Mouse (Mus musculus) heart, postnatal 0 days (tissue): Measurements from ENCODE around the gene Sez6. TPM values are rescaled to one million over a fixed set of nuclear protein-coding genes. Genes with fewer than 3 reads are reported as not detected.

Experiments
- ATAC-seq: fragments of 200-750 bp; cut with Nextera tagmentation; 2 replicates; pipeline ENCODE4 v1.8.0; 2017; ENCODE audit warnings: low read depth, moderate number of reproducible peaks, moderate library complexity; ENCODE audit not compliant: insufficient read depth
- DNase-seq: peaks from one replicate; pipeline ENCODE4 v3.0.0-alpha.2; 2016; ENCODE audit warnings: low spot score
- H3K27ac ChIP-seq: fragments of 300-500 bp; sonication (generic); 2 replicates; pipeline ENCODE4 v1.5.1; 2014; ENCODE audit warnings: low read depth, mild to moderate bottlenecking
- H3K27me3 ChIP-seq: fragments of 300-500 bp; sonication (generic); 2 replicates; pipeline ENCODE4 v1.6.1; 2014; ENCODE audit warnings: low read length, mixed read lengths; ENCODE audit not compliant: control insufficient read depth, insufficient read depth
- H3K36me3 ChIP-seq: fragments of 300-500 bp; sonication (generic); replicated peaks from 2 replicates; pipeline ENCODE4 v1.6.1; 2014; ENCODE audit warnings: low read length, mixed read lengths; ENCODE audit not compliant: control insufficient read depth, insufficient read depth
- H3K4me1 ChIP-seq: fragments of 300-500 bp; sonication (generic); 2 replicates; pipeline ENCODE4 v1.6.1; 2014; ENCODE audit warnings: antibody characterized with exemption; ENCODE audit not compliant: control insufficient read depth, insufficient read depth
- H3K4me2 ChIP-seq: fragments of 300-500 bp; sonication (generic); 2 replicates; pipeline ENCODE4 v1.6.1; 2014; ENCODE audit warnings: low read depth, mild to moderate bottlenecking, low read length, moderate library complexity
- H3K4me3 ChIP-seq: fragments of 300-500 bp; sonication (generic); 2 replicates; pipeline ENCODE4 v1.5.1; 2014; ENCODE audit warnings: low read depth, low read length
- H3K9ac ChIP-seq: fragments of 300-500 bp; sonication (generic); replicated peaks from 2 replicates; pipeline ENCODE4 v1.6.1; 2014; ENCODE audit warnings: low read depth, low read length, mixed read lengths
- H3K9me3 ChIP-seq: fragments of 300-500 bp; sonication (generic); replicated peaks from 2 replicates; pipeline ENCODE4 v1.6.1; 2016; ENCODE audit warnings: low read length; ENCODE audit not compliant: control insufficient read depth
- CTCF ChIP-seq: IDR thresholded peaks from 2 replicates; pipeline ENCODE4 v1.5.1; 2016; ENCODE audit warnings: antibody characterized with exemption, control low read depth, low read depth
- EP300 ChIP-seq: IDR thresholded peaks from 2 replicates; pipeline ENCODE4 v1.6.1; 2016; ENCODE audit warnings: antibody characterized with exemption, low read depth
- WGBS: fragments of 180-500 bp; shearing (Covaris S2); extraction: QIAGEN DNeasy Blood & Tissue Kit; methylation state at CpG from one replicate; pipeline ENCODE4 v1.1.7; 2014; 5-methylcytosine and 5-hydroxymethylcytosine counted together
- polyA plus RNA-seq: library from polyadenylated mRNA; unstranded; fragments of >200 nt; fragmentation: Nextera tagmentation; extraction: Ambion mirVana; gene quantifications from 2 replicates; pipeline ENCODE4 v1.2.1, GENCODE M21; 2015
- total RNA-seq: library from RNA; depleted of rRNA; stranded (reverse); fragments of >200 nt; gene quantifications from 2 replicates; pipeline ENCODE4 v1.2.3, GENCODE M21; 2014; ENCODE audit warnings: low replicate concordance

The Sez6 gene
- total and polyA plus RNA-seq, 2 experiments from 2014 or later = not detected

DNA sequence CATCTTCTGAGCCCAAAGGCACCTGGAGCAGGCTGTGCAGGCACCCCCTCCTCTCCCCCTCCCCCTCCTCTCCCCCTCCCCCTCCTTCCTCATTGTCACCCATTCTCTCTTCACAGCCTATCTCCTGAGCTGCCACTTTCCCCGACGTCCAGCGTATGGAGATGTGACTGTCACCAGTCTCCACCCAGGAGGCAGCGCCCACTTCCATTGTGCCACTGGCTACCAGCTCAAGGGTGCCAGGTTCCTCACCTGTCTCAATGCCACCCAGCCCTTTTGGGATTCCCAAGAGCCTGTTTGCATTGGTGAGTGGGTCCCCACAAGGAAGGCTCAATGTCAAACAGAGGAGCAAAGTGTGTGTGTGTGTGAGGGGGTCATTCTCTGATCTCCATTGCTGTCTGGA, 38.2 kb downstream of the Sez6 start:
- 45% methylated on average over 4 of the region's 4 CpGs for WGBS
- peaks cover 13% of the 10 kb centered on the region; the same call in 1 of the 2 replicates for H3K27me3 ChIP-seq
- no peaks in the 10 kb centered on the region for H3K36me3 ChIP-seq
- no peak for ATAC-seq
- no peak for DNase-seq
- no peak for TF ChIP-seq EP300
- no peak for TF ChIP-seq CTCF
- no peak overlapping the region for H3K4me2 ChIP-seq
- no peak overlapping the region for H3K4me3 ChIP-seq
- H3K9ac ChIP-seq = no peak overlapping the region
- H3K9me3 ChIP-seq = no peaks in the 10 kb centered on the region
- no peaks in the 10 kb centered on the region for H3K4me1 ChIP-seq
- H3K27ac ChIP-seq = no peak overlapping the region

DNA sequence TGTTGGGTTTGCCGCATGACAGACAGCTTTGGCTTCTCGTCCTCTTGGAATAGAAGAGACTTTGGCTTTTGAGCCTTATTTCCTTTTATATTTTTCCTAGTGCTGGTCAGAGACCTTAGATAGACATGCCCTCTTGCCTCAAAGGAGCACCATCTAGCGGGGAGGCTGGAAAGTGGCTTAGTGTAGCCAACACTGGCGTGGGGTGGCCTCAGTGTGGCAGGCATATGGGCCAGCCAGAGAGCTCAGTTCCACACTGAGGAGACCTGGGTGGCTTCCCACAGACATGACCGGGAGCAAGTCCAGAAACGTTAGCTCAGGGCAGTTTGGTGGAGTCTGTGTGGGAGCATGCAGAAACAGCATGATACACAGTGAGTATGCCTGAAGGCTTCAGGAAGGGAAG, 40.1 kb downstream of the Sez6 start:
- TF ChIP-seq CTCF (no peak), EP300 (no peak)
- H3K4me2 ChIP-seq = no peak overlapping the region
- WGBS = 77% methylated on average over 6 of the region's 6 CpGs
- peaks cover 16% of the 10 kb centered on the region; the same call in 1 of the 2 replicates for H3K27me3 ChIP-seq
- H3K9ac ChIP-seq = no peak overlapping the region
- H3K27ac ChIP-seq = no peak overlapping the region
- DNase-seq = no peak
- no peaks in the 10 kb centered on the region for H3K9me3 ChIP-seq
- H3K4me1 ChIP-seq = no peaks in the 10 kb centered on the region
- no peak for ATAC-seq
- no peaks in the 10 kb centered on the region for H3K36me3 ChIP-seq
- no peak overlapping the region for H3K4me3 ChIP-seq

GRCm38 (mm10) chr11:77973520-77973919, 42.9 kb downstream of the Sez6 start:
- no peak overlapping the region for H3K27ac ChIP-seq
- no peak overlapping the region for H3K4me2 ChIP-seq
- no peaks in the 10 kb centered on the region for H3K9me3 ChIP-seq
- H3K4me1 ChIP-seq = no peaks in the 10 kb centered on the region
- DNase-seq (no peak), ATAC-seq (no peak)
- H3K4me3 ChIP-seq = no peak overlapping the region
- no peak overlapping the region for H3K9ac ChIP-seq
- H3K36me3 ChIP-seq = no peaks in the 10 kb centered on the region
- H3K27me3 ChIP-seq = peaks cover 22% of the 10 kb centered on the region; the same call in 1 of the 2 replicates
- WGBS = 75% methylated on average over 7 of the region's 7 CpGs
- TF ChIP-seq CTCF (no peak), EP300 (no peak)

DNA sequence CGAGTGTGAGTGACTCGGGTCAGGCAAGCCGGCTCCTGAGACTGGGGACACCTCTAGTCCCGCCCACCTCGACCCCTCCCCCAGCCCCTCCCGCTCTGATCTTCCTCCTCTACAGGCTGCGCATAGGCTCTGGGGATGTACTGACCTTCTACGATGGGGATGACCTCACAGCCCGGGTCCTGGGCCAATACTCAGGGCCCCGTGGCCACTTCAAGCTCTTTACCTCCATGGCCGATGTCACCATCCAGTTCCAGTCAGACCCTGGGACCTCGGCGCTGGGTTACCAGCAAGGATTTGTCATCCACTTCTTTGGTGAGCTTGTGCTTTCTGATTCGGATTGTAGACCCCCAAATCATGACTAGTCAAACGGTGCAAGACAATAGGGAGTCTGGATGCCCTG, 43.7 kb downstream of the Sez6 start:
- H3K36me3 ChIP-seq = no peaks in the 10 kb centered on the region
- H3K27ac ChIP-seq = no peak overlapping the region
- no peak for DNase-seq
- H3K9ac ChIP-seq = no peak overlapping the region
- peaks cover 22% of the 10 kb centered on the region; the same call in 1 of the 2 replicates for H3K27me3 ChIP-seq
- no peaks in the 10 kb centered on the region for H3K9me3 ChIP-seq
- 36% methylated on average over 15 of the region's 15 CpGs for WGBS
- no peak overlapping the region for H3K4me3 ChIP-seq
- H3K4me2 ChIP-seq = no peak overlapping the region
- no peaks in the 10 kb centered on the region for H3K4me1 ChIP-seq
- no peak for ATAC-seq
- TF ChIP-seq EP300 (no peak), CTCF (no peak)

GRCm38 (mm10) chr11:77975873-77976272, 45.3 kb downstream of the Sez6 start:
- H3K27ac ChIP-seq = no peak overlapping the region
- no peak overlapping the region for H3K9ac ChIP-seq
- 23% methylated on average over 4 of the region's 4 CpGs for WGBS
- no peaks in the 10 kb centered on the region for H3K9me3 ChIP-seq
- no peaks in the 10 kb centered on the region for H3K4me1 ChIP-seq
- no peak overlapping the region for H3K4me3 ChIP-seq
- no peak for DNase-seq
- TF ChIP-seq EP300 (no peak), CTCF (no peak)
- ATAC-seq = no peak
- peaks cover 22% of the 10 kb centered on the region; the same call in 1 of the 2 replicates for H3K27me3 ChIP-seq
- H3K36me3 ChIP-seq = no peaks in the 10 kb centered on the region
- H3K4me2 ChIP-seq = no peak overlapping the region

DNA sequence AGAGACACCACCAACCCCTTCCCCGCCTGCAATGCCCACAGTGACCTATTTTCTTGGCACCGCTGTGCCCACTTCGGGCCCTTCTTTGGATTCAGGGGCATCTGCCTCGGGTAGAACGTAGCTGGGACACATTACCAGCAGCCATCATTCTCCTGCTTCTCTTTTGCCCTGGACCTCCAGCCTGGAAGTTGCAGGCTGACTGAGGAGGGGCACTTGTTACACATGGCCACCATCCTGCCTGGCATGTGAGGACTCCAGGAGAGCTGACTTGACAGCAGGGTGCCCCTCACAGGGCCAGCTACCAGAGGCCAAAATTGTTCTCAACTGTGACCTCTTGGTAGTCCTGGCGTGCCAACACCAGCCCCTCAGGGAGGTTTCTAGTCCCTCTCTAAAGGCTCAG, 47.6 kb downstream of the Sez6 start:
- ATAC-seq = no peak
- no peak for TF ChIP-seq CTCF
- TF ChIP-seq EP300 = no peak
- no peak for DNase-seq
- Histone ChIP-seq H3K4me3 (no peak overlapping the region), H3K27ac (no peak overlapping the region), H3K9ac (no peak overlapping the region), H3K36me3 (no peaks in the 10 kb centered on the region), H3K9me3 (no peaks in the 10 kb centered on the region), H3K4me1 (no peaks in the 10 kb centered on the region), H3K27me3 (peaks cover 13% of the 10 kb centered on the region; the same call in 1 of the 2 replicates), H3K4me2 (no peak overlapping the region)
- WGBS = 76% methylated on average over 6 of the region's 6 CpGs
